Mouse (Mus musculus) embryonic facial prominence, embryonic 13.5 days (tissue): ENCODE measurements around the gene Tmem38b. TPM values are rescaled to one million over a fixed set of nuclear protein-coding genes. Genes with fewer than 3 reads are reported as not detected.
A peak's percentile ranks its signal among the peaks of the same experiment; 100 is the strongest.
"Not testable (repeated sequence)": the region's sequence is repeated elsewhere in the genome, so short reads cannot be mapped to it uniquely, and the experiment has no call there.

Source experiments
- ATAC-seq: fragments of 200-750 bp; cut with Nextera tagmentation; 2 replicates; pipeline ENCODE4 v1.8.0; 2017; ENCODE audit warnings: low read depth; ENCODE audit not compliant: insufficient number of reproducible peaks, insufficient read depth, low FRiP score, low TSS enrichment
- H3K27ac ChIP-seq: fragments of 300-500 bp; sonication (generic); 2 replicates; pipeline ENCODE4 v1.5.1; 2015; ENCODE audit warnings: moderate library complexity, mild to moderate bottlenecking, inconsistent platforms
- H3K27me3 ChIP-seq: fragments of 300-500 bp; sonication (generic); 2 replicates; pipeline ENCODE4 v1.6.1; 2015; ENCODE audit warnings: mild to moderate bottlenecking, inconsistent platforms
- H3K36me3 ChIP-seq: fragments of 300-500 bp; sonication (generic); 2 replicates; pipeline ENCODE4 v1.6.1; 2015; ENCODE audit warnings: mild to moderate bottlenecking, inconsistent platforms
- H3K4me1 ChIP-seq: fragments of 300-500 bp; sonication (generic); 2 replicates; pipeline ENCODE4 v1.6.1; 2015; ENCODE audit warnings: inconsistent platforms
- H3K4me2 ChIP-seq: fragments of 300-500 bp; sonication (generic); 2 replicates; pipeline ENCODE4 v1.6.1; 2015; ENCODE audit warnings: moderate library complexity, mild to moderate bottlenecking, inconsistent platforms
- H3K4me3 ChIP-seq: fragments of 300-500 bp; sonication (generic); 2 replicates; pipeline ENCODE4 v1.5.1; 2015; ENCODE audit warnings: mild to moderate bottlenecking, inconsistent platforms
- H3K9ac ChIP-seq: fragments of 300-500 bp; sonication (generic); 2 replicates; pipeline ENCODE4 v1.6.1; 2015; ENCODE audit warnings: mild to moderate bottlenecking, inconsistent platforms
- H3K9me3 ChIP-seq: fragments of 300-500 bp; sonication (generic); 2 replicates; pipeline ENCODE4 v1.6.1; 2016; ENCODE audit warnings: inconsistent platforms
- WGBS: fragments of 180-500 bp; shearing (Covaris S2); methylation state at CpG from one replicate; pipeline ENCODE4 v1.1.7; 2015; ENCODE audit warnings: mixed read lengths; 5-methylcytosine and 5-hydroxymethylcytosine counted together
- polyA plus RNA-seq: library from polyadenylated mRNA; unstranded; fragments of >200 nt; fragmentation: Nextera tagmentation; extraction: Ambion mirVana; gene quantifications from 2 replicates; pipeline ENCODE4 v1.2.1, GENCODE M21; 2015

The Tmem38b gene
- polyA plus RNA-seq, 1 experiment from 2014 or later: 7.9 TPM

DNA sequence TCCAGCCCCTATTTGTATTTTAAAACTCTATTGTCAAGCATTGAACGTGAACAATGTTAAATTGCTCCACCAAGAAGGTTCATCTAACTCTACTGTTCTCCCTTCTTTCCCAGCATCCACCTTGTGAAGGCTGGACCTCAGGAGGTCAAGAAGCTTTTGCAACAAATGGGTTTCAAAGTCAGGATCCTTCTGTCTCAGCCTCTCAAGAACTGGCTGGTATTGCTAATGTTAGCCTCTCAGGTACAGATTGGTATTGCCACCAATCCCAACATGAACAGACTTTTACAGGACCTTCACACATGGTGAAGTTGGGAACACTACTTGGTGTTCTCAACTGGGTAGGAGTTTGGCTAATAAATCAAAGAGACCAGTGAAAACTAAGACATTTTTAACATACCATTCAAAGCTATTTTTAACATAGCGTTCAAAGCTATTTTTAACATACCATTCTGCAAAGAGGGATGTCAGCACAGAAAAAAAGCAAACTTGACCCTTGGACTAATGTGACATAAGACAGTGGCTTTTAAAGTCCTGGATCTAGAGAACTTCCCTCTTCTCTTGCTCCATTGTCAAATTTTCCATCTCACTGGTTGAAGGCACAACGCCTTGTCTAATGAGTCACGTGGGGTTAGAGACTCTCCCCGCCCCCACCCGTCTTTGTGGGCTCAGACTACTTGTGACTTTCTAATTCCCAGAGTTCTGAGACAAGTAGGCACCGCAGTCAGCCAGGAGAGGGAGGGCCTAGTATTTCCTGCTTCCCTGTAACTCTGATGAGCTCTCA lies 26.8 kb upstream of the Tmem38b start:
- Histone ChIP-seq H3K4me2 (no peak overlapping the region), H3K36me3 (no peaks in the 10 kb centered on the region), H3K9me3 (no peaks in the 10 kb centered on the region), H3K4me1 (no peaks in the 10 kb centered on the region; the same call in 1 of the 2 replicates), H3K27ac (no peak overlapping the region), H3K4me3 (no peak overlapping the region), H3K9ac (no peak overlapping the region), H3K27me3 (0 out of 2 replicates have a peak, but pooled peaks cover 5% of the 10 kb centered on the region)
- WGBS: 47% methylated on average over 7 of the region's 7 CpGs
- no peak for ATAC-seq

DNA sequence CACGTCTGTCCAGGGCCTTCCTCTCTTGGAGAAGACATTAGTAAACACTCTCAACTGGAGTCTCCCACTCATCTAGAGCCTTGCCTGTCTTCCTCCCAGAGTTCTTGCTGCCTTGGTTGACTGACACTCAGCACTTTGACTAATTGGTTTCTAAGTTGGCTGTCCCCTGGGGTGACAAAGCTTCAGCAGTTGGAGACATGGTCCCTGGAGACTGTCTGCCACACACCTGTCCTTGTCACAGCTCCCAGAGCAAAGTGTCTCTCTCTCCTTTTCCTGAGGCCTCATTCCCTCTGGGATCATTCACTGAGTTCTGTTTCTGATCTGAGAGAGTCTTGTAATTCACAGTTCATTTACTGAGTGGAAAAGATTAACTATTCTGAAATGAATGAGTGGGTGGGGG lies 26.1 kb upstream of the Tmem38b start:
- Histone ChIP-seq H3K9ac (no peak overlapping the region), H3K36me3 (no peaks in the 10 kb centered on the region), H3K27ac (no peak overlapping the region), H3K9me3 (peaks cover 3% of the 10 kb centered on the region; the same call in 1 of the 2 replicates), H3K4me2 (no peak overlapping the region), H3K4me3 (no peak overlapping the region), H3K4me1 (no peaks in the 10 kb centered on the region; the same call in 1 of the 2 replicates), H3K27me3 (0 out of 2 replicates have a peak, but pooled peaks cover 5% of the 10 kb centered on the region)
- WGBS: 30% methylated on average over 1 of the region's 1 CpGs
- no peak for ATAC-seq

DNA sequence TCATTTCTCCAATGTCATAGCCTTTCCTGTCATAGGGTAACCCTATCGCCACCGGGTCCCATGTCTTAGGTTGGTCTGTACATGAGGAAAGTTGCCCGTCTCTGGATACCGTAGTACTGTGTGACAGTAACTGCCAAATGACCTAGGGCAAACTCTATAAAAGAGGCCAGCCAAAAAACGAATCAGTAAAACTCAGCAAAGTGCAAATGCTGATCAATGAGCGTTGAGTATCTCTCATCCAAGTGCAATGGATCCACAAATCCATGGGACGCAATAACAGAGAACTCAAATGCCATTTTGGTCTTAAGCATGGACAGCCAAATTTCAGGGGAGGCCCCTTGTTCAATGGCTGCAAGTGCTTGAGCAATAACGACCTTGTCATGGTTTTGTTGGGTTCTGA lies 22.2 kb upstream of the Tmem38b start:
- WGBS: 90% methylated on average over 8 of the region's 8 CpGs
- ATAC-seq, H3K9ac ChIP-seq, H3K27me3 ChIP-seq, H3K9me3 ChIP-seq, H3K4me3 ChIP-seq, H3K27ac ChIP-seq, H3K4me2 ChIP-seq, H3K4me1 ChIP-seq, H3K36me3 ChIP-seq: not testable (repeated sequence)

DNA sequence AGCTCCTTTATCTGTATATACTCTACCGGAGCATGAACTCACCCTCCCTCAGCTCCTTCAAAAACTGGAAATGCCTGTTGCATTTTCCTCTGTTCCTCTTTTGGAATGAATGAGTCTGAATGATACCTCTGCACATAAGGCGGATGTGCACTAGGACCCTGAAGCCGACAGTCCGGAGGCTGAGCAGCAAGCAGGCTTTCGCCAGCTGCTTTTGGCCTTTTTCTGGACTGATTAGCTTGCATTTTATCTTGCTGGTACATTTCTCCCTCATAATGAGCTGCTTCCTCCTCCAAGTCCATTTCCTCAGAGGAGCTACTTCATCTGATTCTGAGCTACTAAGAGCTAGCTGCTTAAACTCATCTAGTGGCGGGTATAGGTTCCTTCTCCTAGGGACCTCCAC lies 19.4 kb upstream of the Tmem38b start:
- H3K36me3 ChIP-seq, H3K4me1 ChIP-seq, ATAC-seq, H3K27me3 ChIP-seq, H3K9ac ChIP-seq, H3K4me3 ChIP-seq, H3K9me3 ChIP-seq, H3K27ac ChIP-seq, H3K4me2 ChIP-seq: not testable (repeated sequence)
- WGBS: 77% methylated on average over 6 of the region's 6 CpGs

DNA sequence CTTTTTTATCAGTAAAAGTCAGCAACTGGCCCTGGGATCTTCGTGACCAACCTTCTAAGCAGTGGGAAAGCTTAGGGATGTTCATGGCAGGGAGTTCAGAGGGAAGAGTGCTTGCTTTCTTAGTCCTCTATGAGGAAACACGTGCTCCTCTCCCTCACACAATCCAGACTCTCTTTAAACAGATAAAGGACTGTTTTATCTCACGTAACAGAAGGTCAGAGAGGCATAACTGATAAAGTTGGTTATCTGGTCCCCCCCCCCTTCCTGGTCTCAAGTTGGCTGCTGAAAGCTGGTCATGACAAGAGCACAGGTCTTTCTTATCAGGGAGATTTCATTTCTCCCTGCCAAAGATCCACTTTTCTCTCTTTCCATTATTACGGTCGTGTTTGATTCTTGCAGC lies 7.5 kb upstream of the Tmem38b start:
- no peak overlapping the region for H3K9ac ChIP-seq
- no peaks in the 10 kb centered on the region for H3K27me3 ChIP-seq
- H3K27ac ChIP-seq: no peak overlapping the region
- ATAC-seq: no peak
- 74% methylated on average over 5 of the region's 5 CpGs for WGBS
- H3K9me3 ChIP-seq: no peaks in the 10 kb centered on the region
- H3K4me2 ChIP-seq: no peak overlapping the region
- H3K4me3 ChIP-seq: no peak overlapping the region
- H3K36me3 ChIP-seq: no peaks in the 10 kb centered on the region
- no peaks in the 10 kb centered on the region for H3K4me1 ChIP-seq

DNA sequence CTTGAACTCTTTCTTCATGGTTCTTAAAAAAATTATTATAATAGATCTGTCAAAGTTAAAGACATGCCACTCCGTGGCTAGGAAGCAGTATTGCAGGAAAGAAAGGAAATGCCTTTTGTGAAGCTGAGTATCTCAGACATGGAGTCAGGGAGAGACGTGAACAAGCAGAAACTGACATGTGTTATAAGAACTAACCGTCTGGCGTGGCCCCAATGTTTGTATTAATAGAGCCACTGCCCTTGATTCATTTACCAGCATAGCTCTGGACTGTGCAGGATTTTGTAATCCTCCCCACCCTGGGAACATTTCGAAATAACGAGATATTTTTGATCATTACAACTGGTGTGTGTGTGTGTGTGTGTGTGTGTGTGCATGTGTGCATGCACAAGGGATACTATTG lies 2.1 kb upstream of the Tmem38b start:
- WGBS: 56% methylated on average over 6 of the region's 6 CpGs
- Histone ChIP-seq H3K9ac (no peak overlapping the region), H3K4me1 (peaks cover 6% of the 10 kb centered on the region; the same call in 1 of the 2 replicates), H3K27ac (no peak overlapping the region), H3K36me3 (no peaks in the 10 kb centered on the region), H3K4me3 (no peak overlapping the region), H3K27me3 (no peaks in the 10 kb centered on the region), H3K4me2 (no peak overlapping the region), H3K9me3 (no peaks in the 10 kb centered on the region)
- no peak for ATAC-seq

DNA sequence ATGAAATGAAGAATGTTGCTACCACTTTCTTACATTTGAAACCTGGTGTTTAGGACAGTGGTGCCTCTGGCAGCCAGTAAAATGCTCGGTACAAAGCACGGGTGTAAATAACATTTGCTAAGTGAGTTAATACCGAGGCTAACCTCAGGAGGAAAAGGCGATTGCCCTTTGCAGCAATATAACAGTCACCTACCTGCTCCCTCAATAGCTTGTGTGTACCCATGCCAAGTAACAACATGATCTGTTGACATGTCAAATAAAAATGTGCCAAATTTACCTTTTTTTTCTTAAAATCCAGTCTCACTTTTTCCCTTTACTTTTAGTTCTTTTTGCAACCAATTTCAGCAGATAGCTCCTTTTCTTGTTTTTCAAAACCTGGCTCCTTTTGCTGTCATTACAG lies 1.0 kb upstream of the Tmem38b start:
- no peak overlapping the region for H3K27ac ChIP-seq
- peaks cover 6% of the 10 kb centered on the region; the same call in 1 of the 2 replicates for H3K4me1 ChIP-seq
- no peak overlapping the region for H3K4me3 ChIP-seq
- no peak overlapping the region for H3K9ac ChIP-seq
- no peaks in the 10 kb centered on the region for H3K27me3 ChIP-seq
- H3K36me3 ChIP-seq: no peaks in the 10 kb centered on the region
- 62% methylated on average over 4 of the region's 4 CpGs for WGBS
- H3K4me2 ChIP-seq: no peak overlapping the region
- no peaks in the 10 kb centered on the region for H3K9me3 ChIP-seq
- ATAC-seq: no peak

DNA sequence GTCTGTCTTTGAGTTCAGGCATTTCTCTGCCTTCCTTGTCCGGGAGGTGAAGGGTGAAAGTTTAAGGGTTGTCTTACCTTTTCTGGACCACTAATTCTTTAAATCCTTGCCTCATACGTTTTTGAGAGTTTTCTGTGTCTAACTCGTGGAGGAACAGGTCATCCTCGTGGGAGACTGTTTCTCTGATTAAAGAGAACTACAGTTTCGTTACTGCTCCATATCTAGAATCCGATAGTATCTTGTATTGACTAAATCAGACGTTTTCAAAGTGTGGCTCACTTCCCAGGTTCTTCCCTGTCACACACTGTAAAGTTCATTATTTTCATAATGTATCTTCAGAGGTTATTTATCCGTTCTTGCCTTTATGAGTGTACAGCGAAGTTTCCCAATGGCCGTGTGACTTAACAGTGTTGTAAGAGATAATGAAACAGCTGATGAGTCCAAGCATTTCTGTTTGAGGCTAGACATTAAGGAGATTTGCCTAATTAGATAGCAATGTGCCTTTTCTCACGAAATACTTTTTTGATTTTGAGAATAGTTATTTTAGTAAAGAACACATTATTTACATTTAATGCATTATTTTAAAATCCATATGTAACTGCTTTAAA lies 900 bp downstream of the Tmem38b start:
- Histone ChIP-seq H3K4me3 (peak overlapping the region; percentile 92), H3K4me2 (peak overlapping the region; percentile 73), H3K4me1 (peaks cover 6% of the 10 kb centered on the region; the same call in 1 of the 2 replicates), H3K27ac (no peak overlapping the region), H3K9ac (peak overlapping the region; percentile 85), H3K27me3 (no peaks in the 10 kb centered on the region), H3K9me3 (no peaks in the 10 kb centered on the region), H3K36me3 (no peaks in the 10 kb centered on the region)
- ATAC-seq: no peak
- 16% methylated on average over 11 of the region's 11 CpGs for WGBS

DNA sequence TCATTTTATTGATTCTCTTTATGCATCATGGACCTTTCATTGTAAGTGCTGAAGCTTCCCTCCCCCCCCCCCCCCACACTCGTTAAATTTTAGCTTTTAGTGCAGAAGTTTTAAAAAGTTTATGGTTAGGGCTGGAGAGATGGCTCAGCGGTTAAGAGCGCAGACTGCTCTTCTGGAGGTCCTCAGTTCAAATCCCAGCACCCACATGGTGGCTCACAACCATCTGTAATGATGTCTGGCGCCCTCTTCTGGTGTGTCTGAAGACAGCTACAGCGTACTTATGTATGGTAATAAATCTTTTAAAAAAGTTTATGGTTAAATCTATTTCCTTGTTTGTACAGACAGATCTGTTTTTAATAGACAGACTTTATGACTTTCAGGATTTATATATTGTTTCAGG lies 2.0 kb downstream of the Tmem38b start:
- Histone ChIP-seq H3K4me1 (peaks cover 9% of the 10 kb centered on the region), H3K36me3 (no peaks in the 10 kb centered on the region), H3K27ac (no peak overlapping the region), H3K4me2 (no peak overlapping the region), H3K27me3 (no peaks in the 10 kb centered on the region), H3K9ac (no peak overlapping the region), H3K9me3 (no peaks in the 10 kb centered on the region), H3K4me3 (no peak overlapping the region)
- ATAC-seq: no peak
- 77% methylated on average over 5 of the region's 5 CpGs for WGBS

DNA sequence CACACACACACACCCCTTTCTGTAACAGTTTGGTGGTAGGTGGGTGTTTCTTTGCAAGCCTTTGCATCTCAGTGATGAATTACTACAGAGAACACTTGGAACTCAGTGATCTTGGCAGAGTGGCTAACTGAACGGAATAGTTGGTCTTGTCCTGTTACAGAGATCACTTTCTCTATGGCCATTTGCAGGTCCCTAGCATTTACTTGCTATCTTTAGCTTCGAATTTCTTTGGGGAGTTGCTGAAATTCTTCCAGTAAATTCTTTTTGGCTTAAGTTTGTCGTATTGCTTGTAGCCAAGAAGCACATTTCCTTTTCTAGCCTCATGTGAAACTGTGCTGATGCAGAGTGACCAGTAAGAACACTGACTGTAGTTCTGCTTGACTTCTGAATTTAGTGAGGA lies 3.1 kb downstream of the Tmem38b start:
- Histone ChIP-seq H3K9me3 (no peaks in the 10 kb centered on the region), H3K4me2 (no peak overlapping the region), H3K4me3 (no peak overlapping the region), H3K36me3 (no peaks in the 10 kb centered on the region), H3K27ac (no peak overlapping the region), H3K27me3 (no peaks in the 10 kb centered on the region), H3K9ac (no peak overlapping the region), H3K4me1 (peaks cover 9% of the 10 kb centered on the region)
- 70% methylated on average over 3 of the region's 3 CpGs for WGBS
- no peak for ATAC-seq

DNA sequence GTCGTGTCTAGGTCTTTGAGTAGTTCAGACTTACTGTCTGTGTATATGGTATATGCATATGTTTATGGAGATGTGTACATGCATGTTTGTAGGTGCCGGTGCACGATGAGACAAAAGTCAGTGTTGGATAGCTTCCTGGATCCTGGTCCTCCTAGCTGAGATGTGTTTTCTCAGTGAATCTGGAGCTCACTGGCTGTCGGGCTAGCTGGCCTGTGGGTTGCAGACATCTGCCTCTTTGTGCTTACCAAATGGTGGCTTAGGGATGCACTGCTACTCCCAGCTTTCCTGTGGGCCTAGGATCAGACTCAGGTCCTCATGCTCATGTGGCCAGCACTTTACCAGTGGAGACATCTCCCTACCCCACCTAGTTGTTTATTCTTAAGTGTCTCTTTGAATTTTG lies 4.2 kb downstream of the Tmem38b start:
- H3K9ac ChIP-seq: no peak overlapping the region
- no peaks in the 10 kb centered on the region for H3K9me3 ChIP-seq
- 94% methylated on average over 4 of the region's 4 CpGs for WGBS
- no peak overlapping the region for H3K4me2 ChIP-seq
- H3K36me3 ChIP-seq: no peaks in the 10 kb centered on the region
- peaks cover 9% of the 10 kb centered on the region for H3K4me1 ChIP-seq
- H3K27me3 ChIP-seq: no peaks in the 10 kb centered on the region
- ATAC-seq: no peak
- no peak overlapping the region for H3K27ac ChIP-seq
- H3K4me3 ChIP-seq: no peak overlapping the region

DNA sequence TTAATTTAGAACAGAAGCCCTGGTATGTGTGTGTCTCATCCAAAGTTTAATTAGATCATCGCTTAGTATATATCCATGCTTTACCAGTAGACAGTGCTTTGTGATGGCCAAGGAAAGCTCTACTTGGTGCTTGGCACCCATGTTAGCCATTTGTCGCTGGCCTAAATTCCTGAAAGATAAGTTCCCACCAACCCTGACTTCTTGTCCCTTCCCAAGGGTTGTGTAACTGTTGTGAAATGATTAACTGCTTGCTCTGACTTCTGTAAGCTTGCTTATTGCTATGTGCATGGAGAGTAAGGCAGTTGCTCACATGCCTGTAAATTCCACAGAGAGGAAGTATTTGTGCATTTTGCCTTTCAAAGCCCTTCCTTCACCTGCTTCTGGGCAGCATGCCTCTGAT lies 4.7 kb downstream of the Tmem38b start:
- Histone ChIP-seq H3K4me2 (no peak overlapping the region), H3K4me3 (no peak overlapping the region), H3K4me1 (peaks cover 9% of the 10 kb centered on the region), H3K9ac (no peak overlapping the region), H3K27ac (no peak overlapping the region), H3K36me3 (no peaks in the 10 kb centered on the region), H3K27me3 (no peaks in the 10 kb centered on the region), H3K9me3 (no peaks in the 10 kb centered on the region)
- WGBS: 94% methylated on average over 2 of the region's 2 CpGs
- ATAC-seq: no peak
